Mouse (Mus musculus) kidney, adult 18-20 months (tissue): ENCODE results near the gene Gm20388.

Experiments
- DNase-seq: peaks from one replicate; pipeline ENCODE4 v3.0.0; 2021

The Gm20388 gene

GRCm38 (mm10) chr8:121769095-121769494 is 1858.5 kb downstream of the Gm20388 start:
- DNase-seq: no peak

GRCm38 (mm10) chr8:121769621-121770020 is 1859.0 kb downstream of the Gm20388 start:
- DNase-seq: no peak

DNA sequence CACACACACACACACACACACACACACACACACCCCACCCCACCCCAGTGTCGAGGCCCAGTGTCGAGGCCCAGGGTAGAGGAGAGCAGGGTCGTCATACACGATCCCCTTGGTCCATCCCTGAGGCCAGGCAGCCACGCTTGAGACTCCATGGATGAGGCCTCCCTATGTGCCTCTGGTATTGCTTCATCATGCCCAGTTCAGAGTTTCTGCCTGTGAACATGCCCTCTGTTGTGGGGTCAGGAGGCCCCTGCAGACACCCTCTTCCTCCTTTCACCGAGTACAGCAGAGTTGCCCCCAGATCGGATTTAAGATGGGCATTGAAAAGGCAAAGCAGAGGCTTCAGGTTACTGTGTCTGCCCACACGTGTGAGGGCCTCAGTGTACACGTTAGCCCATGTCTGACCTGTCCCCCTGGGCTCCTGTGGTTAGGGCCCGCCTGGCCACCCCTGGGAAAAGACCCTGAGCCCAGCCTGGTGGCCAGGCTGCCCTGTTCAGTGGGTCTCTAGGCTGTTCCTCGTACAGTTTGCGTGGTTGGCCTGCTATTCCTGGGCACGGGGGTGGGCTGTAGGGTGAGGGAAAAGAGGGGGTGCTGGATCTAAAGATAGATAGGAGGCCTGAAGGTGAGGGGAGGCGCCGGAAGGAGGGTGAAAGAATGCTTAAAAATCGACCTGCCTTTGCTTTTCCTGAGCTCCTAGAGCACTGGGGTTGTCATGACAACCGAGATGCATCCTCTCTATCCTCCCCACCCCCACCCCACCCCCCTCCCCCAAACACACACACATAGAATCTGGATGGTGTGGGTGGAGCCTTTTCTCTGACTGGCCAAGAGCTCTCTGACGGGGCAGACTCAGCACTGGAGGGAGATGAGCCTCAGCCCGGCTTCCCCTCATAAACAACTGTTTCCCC is 1860.5 kb downstream of the Gm20388 start:
- no peak for DNase-seq

GRCm38 (mm10) chr8:121773876-121774275 is 1863.2 kb downstream of the Gm20388 start:
- DNase-seq: no peak

GRCm38 (mm10) chr8:121782493-121782892 is 1871.9 kb downstream of the Gm20388 start:
- no peak for DNase-seq

DNA sequence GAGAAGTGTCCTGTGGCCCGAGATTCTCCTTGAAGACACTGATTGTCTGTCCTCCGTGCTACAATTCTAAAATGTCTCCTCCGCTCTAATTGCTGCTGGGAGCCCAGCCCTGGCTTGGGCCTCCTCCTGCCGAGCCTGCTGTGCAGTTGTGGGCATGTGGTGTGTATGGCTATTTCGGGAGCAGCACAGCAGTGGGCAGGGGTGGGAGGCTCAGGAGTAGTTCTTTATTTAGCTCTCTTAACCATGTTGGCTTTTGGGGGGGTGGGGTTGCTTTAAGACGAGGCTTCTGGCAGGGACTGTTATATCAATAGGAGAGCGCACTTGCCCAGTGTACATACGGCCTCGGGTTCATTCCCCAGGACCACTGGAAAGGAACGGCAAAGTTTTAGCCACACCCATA is 1875.9 kb downstream of the Gm20388 start:
- no peak for DNase-seq

DNA sequence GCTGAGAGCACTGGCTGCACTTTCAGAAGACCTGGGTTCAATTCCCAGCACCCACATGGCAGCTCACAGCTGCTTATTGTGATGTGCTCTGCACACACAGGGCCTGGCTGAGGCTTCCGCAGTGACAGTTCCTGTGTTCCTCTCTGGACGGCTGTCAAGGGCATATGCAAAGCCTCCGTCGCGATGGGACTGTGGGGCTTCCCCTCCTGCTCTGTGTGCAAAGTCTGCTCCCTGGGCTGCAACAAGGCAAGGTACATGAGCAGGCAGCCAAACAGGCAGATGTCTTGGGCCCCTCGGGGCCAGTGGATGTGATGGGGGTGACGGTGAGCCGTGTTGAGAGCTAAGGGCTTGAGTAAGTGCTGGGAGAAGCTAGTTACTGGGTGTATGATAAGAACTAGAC is 1878.1 kb downstream of the Gm20388 start:
- no peak for DNase-seq

DNA sequence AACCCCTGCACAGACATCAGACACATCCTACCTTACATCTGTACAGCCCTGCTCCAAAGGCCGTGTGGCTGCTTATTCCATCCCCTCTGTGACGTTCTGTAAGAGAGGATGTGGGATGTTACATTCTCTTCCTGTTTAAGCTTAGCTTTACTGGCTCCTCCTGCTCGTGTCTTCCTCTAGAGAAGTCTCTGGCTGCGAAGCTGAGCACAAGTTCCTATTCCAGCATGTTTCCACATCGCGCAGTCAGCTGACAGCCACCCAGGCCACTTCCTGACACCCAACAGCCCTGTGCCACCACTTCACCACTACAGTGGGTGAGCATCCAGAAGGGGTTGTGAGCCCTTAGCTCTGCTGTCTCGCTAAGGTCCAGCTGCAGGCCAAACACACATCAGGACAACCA is 1881.5 kb downstream of the Gm20388 start:
- no peak for DNase-seq

DNA sequence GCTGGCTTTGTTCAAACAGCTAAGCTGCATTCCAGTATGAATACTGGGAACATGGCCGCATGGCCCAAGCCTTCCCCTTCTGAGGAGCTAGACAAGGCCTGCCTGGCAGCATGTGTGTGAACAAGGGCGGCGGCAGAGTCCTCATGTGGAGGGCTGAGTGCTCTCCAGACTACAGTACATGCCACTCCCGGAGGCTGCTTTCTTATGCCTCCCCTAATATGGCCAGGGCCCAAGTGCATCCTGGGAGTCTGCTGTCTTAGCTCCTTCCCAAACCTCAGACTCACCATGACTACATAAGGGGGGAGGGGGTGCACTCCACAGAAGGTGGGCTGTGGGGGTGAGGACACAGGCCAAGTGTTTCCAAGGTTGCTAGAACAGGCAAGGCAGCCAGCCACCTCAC is 1882.0 kb downstream of the Gm20388 start:
- no peak for DNase-seq

GRCm38 (mm10) chr8:121794151-121794550 is 1883.5 kb downstream of the Gm20388 start:
- no peak for DNase-seq

GRCm38 (mm10) chr8:121795461-121795860 is 1884.8 kb downstream of the Gm20388 start:
- no peak for DNase-seq

DNA sequence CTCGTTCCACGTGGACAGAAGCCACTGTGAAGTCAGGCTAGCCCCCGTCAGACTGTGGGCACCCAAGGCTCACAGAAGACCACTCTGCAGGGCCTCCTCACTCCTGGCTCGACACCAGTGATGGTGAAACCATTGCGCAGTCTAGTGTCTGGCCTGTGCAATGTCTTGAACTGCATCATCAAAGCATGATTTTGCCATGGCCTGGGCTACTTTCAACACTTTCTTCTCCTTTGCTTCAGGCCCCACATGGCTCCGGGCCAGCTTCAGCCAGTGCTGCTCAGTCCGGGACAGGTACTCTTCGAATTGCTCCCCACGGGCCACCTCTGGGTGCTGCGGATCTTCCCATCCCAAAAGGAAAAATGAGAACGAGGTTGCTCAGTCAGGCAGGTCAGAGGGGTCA is 1885.8 kb downstream of the Gm20388 start:
- DNase-seq: no peak

DNA sequence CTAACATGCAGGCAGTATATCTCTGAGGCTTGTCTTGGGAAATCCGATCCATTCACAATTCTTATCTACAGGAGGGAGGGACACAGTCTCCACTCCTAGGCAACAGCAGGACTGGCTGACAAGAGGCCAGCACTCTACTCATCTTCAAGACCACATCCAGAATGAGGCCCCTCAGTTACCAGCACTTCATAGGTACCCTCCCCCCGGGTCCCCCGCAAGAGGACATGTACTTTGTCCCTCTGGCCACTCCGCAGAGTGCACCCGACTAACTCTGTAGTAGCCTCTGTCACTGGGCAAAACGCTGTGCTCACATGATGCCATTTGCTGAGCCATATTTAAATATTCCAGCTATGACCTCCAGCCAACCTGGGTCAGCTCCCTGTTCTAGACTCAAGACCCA is 1887.8 kb downstream of the Gm20388 start:
- DNase-seq: no peak

DNA sequence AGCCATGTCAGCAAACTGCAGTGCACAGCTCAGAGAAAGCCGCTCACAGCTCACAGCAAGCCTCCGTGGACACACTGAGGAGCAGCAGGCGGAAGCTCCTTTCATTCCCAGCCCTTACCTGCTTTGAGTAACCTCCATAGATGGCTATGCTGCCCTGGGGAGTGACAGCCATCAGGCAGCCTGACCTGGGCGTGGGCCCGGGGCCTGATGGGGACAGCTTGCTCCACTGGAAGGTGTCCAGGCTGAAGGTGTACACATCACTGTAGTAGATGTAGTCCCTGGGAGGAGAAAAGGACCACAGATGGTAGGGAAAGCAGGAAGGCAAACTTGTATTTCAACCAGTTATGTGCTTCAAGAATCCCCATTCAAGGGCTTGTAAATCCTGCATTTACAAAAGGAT is 1894.2 kb downstream of the Gm20388 start:
- no peak for DNase-seq

DNA sequence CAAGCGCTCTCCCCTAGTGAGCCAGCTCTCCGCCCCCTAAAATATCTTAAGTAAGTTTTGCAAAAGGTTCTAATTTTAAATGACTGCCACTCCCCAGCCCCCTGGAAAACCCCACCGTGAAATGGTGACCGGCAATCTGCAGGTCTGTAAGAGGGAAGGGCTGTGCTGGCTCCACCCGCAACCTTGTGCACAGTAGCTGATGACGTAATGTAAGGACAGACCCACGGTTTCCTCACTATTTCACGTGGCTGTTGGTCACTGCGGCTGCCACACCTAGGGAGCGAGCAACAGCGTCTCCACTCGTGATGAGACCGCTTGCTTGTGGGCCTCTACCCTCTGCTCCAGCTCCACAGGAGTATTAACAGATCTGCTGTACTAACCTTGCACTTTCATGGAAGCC is 1895.5 kb downstream of the Gm20388 start:
- no peak for DNase-seq

DNA sequence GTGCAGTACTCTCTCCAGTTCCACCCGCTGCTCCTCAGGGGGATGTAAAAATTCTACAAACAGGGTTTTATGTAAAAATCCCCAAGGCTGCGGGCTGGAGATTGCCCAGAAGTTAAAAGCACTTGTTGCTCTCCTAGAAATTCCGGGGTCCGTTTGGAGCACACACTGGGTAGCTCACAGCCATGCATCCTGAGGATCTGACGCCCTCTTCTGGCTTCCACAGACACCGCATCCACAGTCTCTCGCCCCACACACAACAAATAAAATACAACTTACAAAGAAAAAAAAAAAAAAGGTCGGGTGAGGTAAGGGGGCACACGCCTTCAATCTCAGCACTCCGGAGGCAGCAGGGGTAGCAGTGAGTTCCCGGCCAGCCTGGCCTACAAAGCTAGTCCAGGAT is 1897.4 kb downstream of the Gm20388 start:
- no peak for DNase-seq

DNA sequence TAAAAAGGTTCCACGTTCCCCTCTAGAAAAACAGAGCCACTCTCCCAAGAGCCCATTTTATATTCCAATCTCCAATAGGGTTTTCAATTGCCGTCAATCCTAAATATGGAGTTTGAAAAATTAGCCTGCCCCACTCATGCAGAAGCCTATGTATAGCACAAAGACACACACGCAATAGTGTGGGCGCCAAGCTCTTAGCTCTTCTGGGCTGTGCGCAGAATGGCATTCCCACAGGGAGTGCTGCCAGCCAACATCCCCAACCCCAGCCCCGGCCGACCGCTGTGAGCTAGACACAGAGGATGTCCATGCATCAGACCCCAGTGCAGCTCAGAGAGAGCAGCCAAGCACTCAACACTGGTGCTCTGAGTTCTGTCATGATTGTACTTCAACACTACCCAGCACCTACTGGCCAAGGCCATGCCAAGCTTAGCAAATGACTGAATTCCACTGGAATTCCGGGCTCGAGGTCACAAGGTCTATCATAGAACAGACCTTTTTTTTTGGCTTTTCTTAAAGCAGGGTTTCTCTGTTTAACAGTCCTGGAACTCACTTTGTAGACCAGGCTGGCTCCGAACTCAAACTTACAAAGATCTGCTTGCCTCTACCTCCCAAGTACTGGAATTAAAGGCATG is 1899.0 kb downstream of the Gm20388 start:
- no peak for DNase-seq

DNA sequence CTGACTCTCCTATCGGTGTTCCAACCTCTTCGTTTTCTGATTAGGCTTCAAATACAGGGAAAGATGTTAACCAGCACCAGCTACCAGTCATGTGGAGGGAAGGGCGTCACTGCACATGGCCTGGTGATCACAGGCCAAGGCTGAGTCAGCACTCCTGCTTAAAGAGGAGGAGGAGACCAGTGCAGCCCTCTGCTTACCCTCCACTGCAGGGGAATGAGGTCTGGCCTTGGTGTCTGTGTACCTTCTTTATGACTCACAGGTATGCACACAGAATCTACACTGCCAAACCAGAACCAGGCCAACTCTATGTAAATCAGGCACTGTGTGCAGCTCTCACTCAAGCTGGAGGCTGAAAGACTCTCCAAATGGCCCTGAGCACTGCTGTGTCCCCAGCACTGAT is 1900.9 kb downstream of the Gm20388 start:
- no peak for DNase-seq

- no peak for DNase-seq
Measured at GRCm38 (mm10) chr8:121811931-121812570, 1901.4 kb downstream of the Gm20388 start.

- no peak for DNase-seq
Measured at GRCm38 (mm10) chr8:121818226-121818625, 1907.6 kb downstream of the Gm20388 start.

GRCm38 (mm10) chr8:121820840-121821239 is 1910.2 kb downstream of the Gm20388 start:
- no peak for DNase-seq

- DNase-seq: no peak
Measured at GRCm38 (mm10) chr8:121821320-121821719, 1910.7 kb downstream of the Gm20388 start.

DNA sequence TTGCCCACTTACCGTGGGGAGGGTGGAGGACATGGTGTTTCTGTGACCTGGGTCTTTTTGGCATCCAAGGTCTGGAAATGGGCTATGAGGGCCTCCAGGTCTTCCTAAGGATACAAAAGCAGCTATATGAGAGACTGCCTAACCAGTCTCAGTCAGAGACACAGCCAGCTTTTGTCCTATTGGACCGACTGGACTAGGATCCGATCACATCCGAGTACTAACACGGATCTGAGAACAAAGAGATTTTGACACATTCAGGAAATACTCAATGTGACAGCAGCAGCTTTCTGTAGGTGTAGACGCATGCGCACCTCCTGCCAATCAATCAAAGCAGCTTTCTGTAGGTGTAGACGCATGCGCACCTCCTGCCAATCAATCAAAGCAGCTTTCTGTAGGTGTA is 1911.1 kb downstream of the Gm20388 start:
- DNase-seq: no peak

DNA sequence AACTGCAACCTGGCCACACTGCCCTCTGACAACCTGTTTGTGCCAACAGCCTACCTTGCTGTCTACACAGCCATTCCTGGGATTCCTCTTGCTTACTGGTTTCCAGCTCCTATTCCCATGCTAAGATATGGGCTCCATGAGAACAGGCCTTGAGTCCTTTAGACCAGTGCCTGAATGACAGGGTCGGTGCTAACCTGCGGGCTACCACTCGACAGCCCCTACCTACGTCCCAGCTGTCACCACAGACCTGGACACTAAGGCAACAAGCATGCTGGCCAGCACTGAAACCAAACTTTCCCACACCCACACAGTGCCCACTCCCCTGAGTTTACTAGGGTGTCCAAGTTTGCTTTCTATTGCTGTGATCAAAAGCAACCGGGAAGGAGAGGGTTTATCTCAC is 1917.1 kb downstream of the Gm20388 start:
- DNase-seq: no peak
